Mouse (Mus musculus) liver, embryonic 14.5 days (tissue): Measurements from ENCODE around the gene Glp1r. TPM values are rescaled to one million over a fixed set of nuclear protein-coding genes. Genes with fewer than 3 reads are reported as not detected.

Source experiments
- ATAC-seq: fragments of 200-750 bp; cut with Nextera tagmentation; 2 replicates; pipeline ENCODE4 v1.8.0; 2017; ENCODE audit warnings: moderate number of reproducible peaks, mild to moderate bottlenecking, moderate library complexity; ENCODE audit not compliant: insufficient read depth
- DNase-seq, 3 experiments: peaks; one replicate each; pipeline ENCODE4 v3.0.0-alpha.2; 2012 to 2013; ENCODE audit warnings: low read depth in 3 of 3, low spot score in 3 of 3
- H3K27ac ChIP-seq: fragments of 300-500 bp; sonication (generic); 2 replicates; pipeline ENCODE4 v1.5.1; 2014; ENCODE audit warnings: moderate library complexity, mild to moderate bottlenecking, control low read depth, inconsistent platforms
- H3K27me3 ChIP-seq: fragments of 300-500 bp; sonication (generic); 2 replicates; pipeline ENCODE4 v1.6.1; 2014; ENCODE audit warnings: mild to moderate bottlenecking, low read length, moderate library complexity; ENCODE audit not compliant: control insufficient read depth, insufficient read depth
- H3K36me3 ChIP-seq: fragments of 300-500 bp; sonication (generic); replicated peaks from 2 replicates; pipeline ENCODE4 v1.6.1; 2014; ENCODE audit warnings: low read depth; ENCODE audit not compliant: control insufficient read depth, insufficient read depth
- H3K4me1 ChIP-seq, 2 experiments: fragments of 200-500 bp in 1 of 2; fragments of 300-500 bp in 1 of 2; sonication (generic) in 1 of 2; replicated peaks; 2 replicates each; pipeline ENCODE4 v1.6.1; 2012 to 2014; ENCODE audit warnings: antibody characterized with exemption in 1 of 2, inconsistent platforms in 1 of 2, low read length in 1 of 2; ENCODE audit not compliant: control insufficient read depth in 2 of 2, insufficient read depth in 2 of 2
- H3K4me2 ChIP-seq: fragments of 300-500 bp; sonication (generic); 2 replicates; pipeline ENCODE4 v1.6.1; 2014; ENCODE audit warnings: low read depth, mild to moderate bottlenecking, control low read depth, moderate library complexity
- H3K4me3 ChIP-seq, 2 experiments: fragments of 200-500 bp in 1 of 2; fragments of 300-500 bp in 1 of 2; sonication (generic) in 1 of 2; 2 replicates each; pipeline ENCODE4 v1.5.1; 2012 to 2014; ENCODE audit warnings: low read depth in 2 of 2, low read length in 2 of 2, mild to moderate bottlenecking in 2 of 2, control low read depth in 1 of 2, inconsistent platforms in 1 of 2, moderate library complexity in 1 of 2; ENCODE audit not compliant: insufficient read depth in 1 of 2
- H3K9ac ChIP-seq: fragments of 300-500 bp; sonication (generic); replicated peaks from 2 replicates; pipeline ENCODE4 v1.6.1; 2014; ENCODE audit warnings: mild to moderate bottlenecking, control low read depth, moderate library complexity
- H3K9me3 ChIP-seq: fragments of 300-500 bp; sonication (generic); 2 replicates; pipeline ENCODE4 v1.6.1; 2016; ENCODE audit warnings: low read length, mixed read lengths; ENCODE audit not compliant: control insufficient read depth
- CTCF ChIP-seq: IDR thresholded peaks from 2 replicates; pipeline ENCODE4 v1.5.1; 2016; ENCODE audit warnings: antibody characterized with exemption, low read depth, control low read depth
- EP300 ChIP-seq: IDR thresholded peaks from 2 replicates; pipeline ENCODE4 v1.6.1; 2016; ENCODE audit warnings: antibody characterized with exemption, low read depth
- WGBS: fragments of 180-500 bp; shearing (Covaris S2); extraction: QIAGEN DNeasy Blood & Tissue Kit; methylation state at CpG from one replicate; pipeline ENCODE4 v1.1.7; 2014; ENCODE audit not compliant: insufficient replicate concordance; 5-methylcytosine and 5-hydroxymethylcytosine counted together
- polyA plus RNA-seq, 2 experiments: library from polyadenylated mRNA; depleted of rRNA in 1 of 2; stranded (reverse) in 1 of 2; unstranded in 1 of 2; fragments of >200 nt; fragmentation: Nextera tagmentation in 1 of 2; extraction: Ambion mirVana in 1 of 2; gene quantifications; 2 replicates each; pipeline versions ENCODE4 v1.2.1 to v1.2.3; 2012 to 2014

Gene Glp1r
- 0.01 TPM in 1 of 2 replicates, not detected in the other for polyA plus RNA-seq (2012; rRNA removed)
- not detected in 2 replicates for polyA plus RNA-seq (2014; fragmentation: Nextera tagmentation; extraction: Ambion mirVana)

GRCm38 (mm10) chr17:30901627-30902026 lies at the start of gene Glp1r:
Gene Glp1r (plus strand): TSS chr17:30901817.
- Histone ChIP-seq H3K4me2 (peak within 1 kb of the TSS; percentile 43), H3K9ac (no peak within 1 kb of the TSS), H3K27me3 (peaks cover 18% of the 10 kb centered on the region), H3K27ac (no peak within 1 kb of the TSS), H3K4me1 (no peaks in the 10 kb centered on the region), H3K36me3 (no peaks in the 10 kb centered on the region), H3K4me3 (peak within 1 kb of the TSS in 1 of 2 experiments; percentile 36; a peak in 2 of 4 replicates), H3K9me3 (no peaks in the 10 kb centered on the region)
- DNase-seq, result no peak
- ATAC-seq, result no peak
- WGBS, result 3% methylated on average over 37 of the region's 37 CpGs
- TF ChIP-seq EP300, result no peak
- TF ChIP-seq CTCF, result no peak

- Histone ChIP-seq H3K27me3 (no peaks in the 10 kb centered on the region), H3K4me2 (no peak overlapping the region), H3K9me3 (no peaks in the 10 kb centered on the region), H3K36me3 (no peaks in the 10 kb centered on the region), H3K4me1 (no peaks in the 10 kb centered on the region), H3K9ac (no peak overlapping the region), H3K27ac (no peak overlapping the region), H3K4me3 (no peak overlapping the region)
- DNase-seq (no peak), ATAC-seq (no peak)
- TF ChIP-seq EP300 (no peak), CTCF (peak; percentile 29; the same call in 1 of the 2 replicates)
These were observed 49.3 kb upstream of the Glp1r start for GRCm38 (mm10) chr17:30852345-30852744.

GRCm38 (mm10) chr17:30857347-30857746 lies 44.3 kb upstream of the Glp1r start:
- H3K9me3 ChIP-seq, result no peaks in the 10 kb centered on the region
- no peaks in the 10 kb centered on the region for H3K27me3 ChIP-seq
- ATAC-seq (no peak), DNase-seq (no peak)
- no peak for TF ChIP-seq CTCF
- TF ChIP-seq EP300, result no peak
- no peak overlapping the region for H3K4me2 ChIP-seq
- H3K4me3 ChIP-seq, result no peak overlapping the region
- WGBS, result 64% methylated on average over 5 of the region's 5 CpGs
- H3K27ac ChIP-seq, result no peak overlapping the region
- H3K9ac ChIP-seq, result no peak overlapping the region
- no peaks in the 10 kb centered on the region for H3K36me3 ChIP-seq
- H3K4me1 ChIP-seq, result no peaks in the 10 kb centered on the region

GRCm38 (mm10) chr17:30858586-30859259 lies 42.9 kb upstream of the Glp1r start:
- H3K36me3 ChIP-seq, result no peaks in the 10 kb centered on the region
- H3K4me3 ChIP-seq, result no peak overlapping the region
- no peaks in the 10 kb centered on the region for H3K4me1 ChIP-seq
- no peak overlapping the region for H3K4me2 ChIP-seq
- no peak overlapping the region for H3K27ac ChIP-seq
- no peak for TF ChIP-seq EP300
- no peak for TF ChIP-seq CTCF
- DNase-seq (no peak), ATAC-seq (no peak)
- no peaks in the 10 kb centered on the region for H3K27me3 ChIP-seq
- H3K9ac ChIP-seq, result no peak overlapping the region
- 31% methylated on average over 11 of the region's 11 CpGs for WGBS
- no peaks in the 10 kb centered on the region for H3K9me3 ChIP-seq

- Histone ChIP-seq H3K4me2 (no peak overlapping the region), H3K9me3 (no peaks in the 10 kb centered on the region), H3K4me1 (no peaks in the 10 kb centered on the region), H3K27me3 (no peaks in the 10 kb centered on the region), H3K9ac (no peak overlapping the region), H3K27ac (no peak overlapping the region), H3K36me3 (no peaks in the 10 kb centered on the region), H3K4me3 (no peak overlapping the region)
- 68% methylated on average over 10 of the region's 10 CpGs for WGBS
- TF ChIP-seq CTCF (no peak), EP300 (no peak)
- ATAC-seq (no peak), DNase-seq (no peak)
These were observed 41.5 kb upstream of the Glp1r start for GRCm38 (mm10) chr17:30859989-30860585.
